Mouse (Mus musculus) CD4-positive helper T cell, adult 2 months (primary cell): Measurements from ENCODE around the gene Tiprl.

Experiments used
- DNase-seq: peaks from one replicate; pipeline ENCODE4 v3.0.0-alpha.2; 2012; ENCODE audit warnings: low read depth, missing footprints, low spot score

Gene Tiprl

DNA sequence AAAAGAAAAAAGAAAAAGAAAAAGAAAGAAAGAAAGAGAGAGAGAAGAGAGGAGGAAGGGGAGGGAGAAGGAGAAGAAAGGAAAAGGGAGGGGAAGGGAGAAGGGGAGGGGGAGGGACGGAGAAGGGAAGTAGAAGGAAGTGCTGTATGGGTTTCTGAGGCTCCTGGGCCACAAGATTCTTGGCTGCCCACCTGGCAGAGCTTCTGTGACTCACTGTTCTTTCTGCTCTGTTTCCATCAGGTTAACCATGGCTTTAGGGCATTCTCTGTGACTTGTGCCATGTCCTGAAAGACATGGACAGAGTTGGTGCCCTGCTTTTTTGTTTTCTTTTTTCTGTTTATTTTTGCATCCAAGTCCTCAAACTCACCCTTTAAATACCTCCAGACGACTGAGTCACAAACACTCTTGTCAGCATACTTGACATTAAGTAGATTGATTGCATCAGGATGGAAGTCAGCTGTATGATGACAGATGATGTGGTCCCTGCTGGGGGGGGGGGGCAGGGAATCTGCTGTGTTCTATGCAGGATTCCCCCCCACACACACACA lies 33.2 kb downstream of the Tiprl start:
- DNase-seq = no peak

DNA sequence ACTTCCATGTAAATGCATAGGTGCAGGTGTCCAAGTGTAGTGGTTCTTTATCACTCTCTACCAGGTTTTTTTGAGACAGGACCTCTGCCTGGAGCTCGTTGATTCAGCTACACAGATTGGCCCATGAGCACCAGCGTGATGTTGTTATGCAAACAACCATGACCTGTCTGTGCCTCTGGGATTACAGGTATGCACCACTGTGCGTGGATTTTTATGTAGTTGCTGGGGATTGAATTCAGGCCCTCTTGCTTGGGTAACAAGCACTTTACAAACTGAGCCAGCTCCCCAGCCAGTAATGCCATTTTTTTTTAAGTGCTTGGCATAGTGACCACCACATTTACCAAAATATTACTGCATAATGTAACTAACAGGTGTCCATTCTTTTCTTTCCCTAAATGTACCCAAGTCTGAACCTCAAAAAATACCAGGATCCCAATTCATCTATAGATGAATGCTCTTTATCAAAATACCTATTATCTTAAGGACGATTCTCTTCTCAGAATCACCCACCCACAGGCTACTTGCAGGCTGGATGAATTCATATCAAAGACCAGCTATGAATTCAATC lies 35.3 kb downstream of the Tiprl start:
- DNase-seq = no peak

DNA sequence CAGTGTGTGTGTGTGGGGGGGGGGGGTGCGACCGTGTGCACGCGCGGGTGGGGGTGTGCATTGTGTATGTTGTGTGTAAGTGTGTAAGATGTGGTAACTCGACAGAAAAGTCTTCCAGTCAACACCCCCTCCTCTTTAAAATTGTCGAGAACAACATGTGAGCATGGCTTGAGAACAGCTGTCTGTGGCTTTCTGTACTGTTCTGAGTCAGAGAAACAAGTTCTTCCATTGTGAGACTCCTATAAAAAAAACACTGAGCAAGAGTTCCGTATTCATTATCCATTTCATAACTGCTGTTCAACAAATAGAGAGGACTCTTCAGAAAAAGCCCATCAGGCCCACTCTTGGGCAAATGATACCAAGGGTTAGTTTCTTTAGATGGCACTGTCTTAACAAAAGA lies 36.0 kb downstream of the Tiprl start:
- peak; percentile 34 for DNase-seq

DNA sequence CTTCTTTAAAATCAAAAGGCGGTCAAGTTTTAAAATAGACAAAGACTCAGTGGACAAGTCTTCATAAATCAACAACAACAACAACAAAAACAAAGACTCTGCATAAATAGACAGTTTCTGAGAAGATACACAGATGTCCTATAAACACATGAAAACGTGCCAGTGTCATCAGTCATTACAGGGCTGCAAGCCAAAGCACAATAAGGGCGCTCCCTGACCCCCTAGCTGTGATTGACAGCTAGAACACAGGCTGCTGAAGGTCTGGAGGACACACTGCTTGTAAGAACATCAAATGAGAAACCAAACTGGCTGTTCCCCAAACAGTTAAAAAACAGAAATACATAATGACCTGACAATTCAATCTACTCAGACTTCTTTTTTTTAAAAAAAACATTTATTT lies 37.2 kb downstream of the Tiprl start:
- DNase-seq = no peak

DNA sequence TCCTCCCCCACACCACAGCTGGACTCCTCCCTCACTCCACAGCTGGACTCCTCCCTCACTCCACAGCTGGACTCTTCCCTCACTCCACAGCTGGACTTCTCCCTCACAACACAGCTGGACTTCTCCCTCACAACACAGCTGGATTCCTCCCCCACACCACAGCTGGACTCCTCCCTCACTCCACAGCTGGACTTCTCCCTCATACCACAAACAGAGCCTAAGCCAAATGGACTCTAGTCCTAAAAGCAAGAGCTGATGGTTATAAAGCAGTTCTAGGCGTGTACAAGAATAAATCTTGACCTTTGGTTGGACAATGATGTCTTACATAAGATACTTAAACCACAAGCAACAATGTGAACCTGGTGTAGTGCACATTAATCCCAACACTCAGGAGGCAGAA lies 37.8 kb downstream of the Tiprl start:
- DNase-seq = no peak

DNA sequence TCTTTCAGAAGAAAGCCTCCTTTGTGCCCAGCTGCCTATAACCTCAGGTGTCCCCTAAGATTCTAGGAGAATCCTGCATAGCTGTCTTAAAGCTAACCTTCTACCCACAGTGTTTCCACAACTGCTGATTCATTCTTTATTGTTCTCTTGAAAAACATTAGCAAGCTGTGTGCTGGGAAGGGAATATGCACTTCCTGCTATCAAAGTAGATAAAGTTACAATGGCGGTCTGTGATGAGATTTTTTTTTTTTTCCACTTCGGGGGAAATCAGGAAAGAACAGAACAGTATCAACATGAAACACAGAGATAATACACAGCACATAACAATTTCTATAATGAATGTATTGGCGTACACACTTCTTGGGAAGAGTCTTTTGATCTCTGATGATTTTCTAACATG lies 38.9 kb downstream of the Tiprl start:
- DNase-seq = no peak

DNA sequence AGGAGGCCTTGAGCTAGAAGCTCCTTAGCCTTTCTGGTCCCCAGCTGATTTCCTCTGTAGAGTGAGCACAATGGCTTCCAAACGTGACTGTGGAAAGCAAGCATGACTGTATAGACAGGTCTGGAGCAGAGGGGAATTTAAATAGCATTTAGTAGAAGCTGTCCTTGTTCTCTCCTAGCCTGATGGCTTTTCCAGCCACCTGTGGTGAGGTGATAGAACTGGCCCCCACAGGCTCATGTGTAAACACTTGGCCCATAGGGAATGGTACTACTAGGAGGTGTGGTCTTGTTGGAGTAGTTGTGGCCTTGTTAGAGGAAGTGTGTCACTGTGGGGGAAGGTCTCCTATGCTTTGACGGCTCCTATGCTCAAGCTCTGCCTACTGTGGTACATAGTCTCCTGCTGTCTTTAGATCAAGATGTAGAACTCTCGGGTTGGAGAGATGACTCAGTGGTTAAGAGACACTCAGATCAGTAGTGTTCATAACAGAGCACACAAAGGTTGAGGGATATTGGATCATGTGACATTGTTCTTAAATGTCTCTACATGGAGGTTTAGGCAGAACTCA lies 41.3 kb downstream of the Tiprl start:
- DNase-seq = peak; percentile 38

DNA sequence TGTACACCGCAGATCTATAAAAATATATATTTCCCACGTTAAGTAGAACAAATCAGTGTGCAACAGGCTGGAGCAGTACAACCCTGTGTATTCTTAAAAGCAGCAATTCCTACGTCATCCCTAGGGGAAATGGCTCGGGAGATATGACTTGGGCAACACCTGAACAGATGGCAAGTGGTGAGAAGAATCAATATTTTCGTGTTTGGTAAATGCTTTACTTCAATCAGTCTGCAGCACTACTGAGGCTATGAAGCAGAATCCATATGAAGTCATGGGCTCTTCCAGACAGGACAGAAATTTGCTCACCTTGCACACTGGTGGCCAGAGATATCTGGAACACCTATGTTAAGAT lies 42.2 kb downstream of the Tiprl start:
- DNase-seq = no peak

DNA sequence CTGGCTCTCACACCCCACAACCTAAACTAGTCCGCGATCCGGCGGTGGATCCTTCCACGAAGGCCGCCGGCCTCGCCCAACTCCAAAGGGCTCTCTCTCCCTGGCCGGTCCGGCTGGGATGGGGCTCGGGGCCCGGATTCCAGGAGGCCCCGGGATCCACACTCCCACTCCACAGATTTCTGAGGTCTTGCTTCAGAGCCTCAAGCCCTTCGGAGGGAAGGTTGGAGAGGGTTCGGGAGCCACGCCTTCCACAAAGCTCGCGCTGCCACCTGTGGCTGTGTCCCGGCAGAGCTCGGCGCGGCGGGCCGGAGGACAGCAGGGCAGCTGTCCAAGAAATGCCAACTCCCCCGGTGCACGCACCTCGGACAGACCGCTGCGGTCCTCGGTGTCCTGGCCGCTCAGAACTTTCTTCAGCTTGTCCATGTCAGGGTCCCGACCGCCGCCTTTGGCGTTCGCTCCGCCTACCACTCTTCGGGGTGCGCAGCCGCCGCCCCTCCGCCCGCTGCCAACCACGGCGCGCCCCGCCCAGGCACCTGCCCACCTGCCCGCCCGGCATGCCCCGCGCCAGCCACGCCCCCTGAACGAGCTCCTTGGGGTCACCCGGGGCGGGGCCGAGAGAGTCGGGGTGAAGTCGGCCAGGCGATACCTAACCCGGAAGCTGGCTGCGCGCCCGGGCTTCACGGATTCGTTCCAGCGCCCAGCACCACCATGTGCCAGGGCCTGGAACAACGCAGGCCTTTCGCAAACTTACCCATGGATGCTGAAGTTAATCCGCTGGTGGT lies 42.7 kb downstream of the Tiprl start, which contains the start of gene Sft2d2:
TSS of gene Sft2d2 (minus strand) at position 559 of the 782 bp plus-strand sequence.
- peak; percentile 97 for DNase-seq

DNA sequence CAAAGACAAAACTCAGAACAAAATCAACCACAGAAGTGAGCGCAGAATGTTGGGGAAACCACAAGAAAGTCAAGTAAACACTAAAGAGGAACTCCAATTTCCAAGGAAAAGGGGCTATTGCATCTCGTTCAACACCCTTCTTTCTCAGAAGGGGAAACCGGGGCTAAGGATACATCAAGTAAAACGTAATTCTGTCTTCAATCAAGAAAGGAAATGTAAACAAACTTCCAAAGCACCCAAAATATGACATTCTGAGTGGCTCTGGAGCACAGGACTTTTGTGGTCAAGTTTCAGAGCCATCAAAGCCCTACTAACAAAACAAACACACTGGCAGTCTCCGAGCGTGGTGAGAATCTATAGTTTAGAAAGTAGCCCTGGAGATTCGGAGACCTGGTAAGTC lies 43.4 kb downstream of the Tiprl start:
- DNase-seq = peak; percentile 56

DNA sequence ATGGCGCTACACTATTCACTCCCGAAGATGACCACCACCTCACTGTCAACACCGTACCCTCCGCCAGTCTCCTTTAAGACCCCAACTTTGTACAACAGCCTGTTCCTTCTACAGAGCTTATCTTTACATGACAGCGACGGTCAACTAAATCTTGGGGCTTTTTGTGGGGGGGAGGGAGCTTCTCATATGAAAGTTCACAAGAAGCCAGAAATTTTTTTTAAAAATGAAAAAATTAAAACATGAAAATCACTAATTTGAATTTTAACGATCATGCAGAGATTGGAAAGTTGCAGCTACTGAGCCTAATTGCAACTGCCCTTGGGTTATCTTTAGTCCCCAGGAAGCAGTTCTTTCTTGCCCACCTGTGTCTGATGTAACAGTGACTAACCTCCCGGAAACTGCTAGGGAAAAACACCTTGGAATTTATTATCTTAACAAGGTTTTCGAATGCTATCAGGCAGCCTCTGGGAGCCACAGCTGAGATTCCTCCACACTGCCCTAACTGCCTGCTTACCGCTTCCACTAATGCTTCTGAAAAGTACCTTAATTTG lies 44.0 kb downstream of the Tiprl start:
- peak; percentile 15 for DNase-seq

DNA sequence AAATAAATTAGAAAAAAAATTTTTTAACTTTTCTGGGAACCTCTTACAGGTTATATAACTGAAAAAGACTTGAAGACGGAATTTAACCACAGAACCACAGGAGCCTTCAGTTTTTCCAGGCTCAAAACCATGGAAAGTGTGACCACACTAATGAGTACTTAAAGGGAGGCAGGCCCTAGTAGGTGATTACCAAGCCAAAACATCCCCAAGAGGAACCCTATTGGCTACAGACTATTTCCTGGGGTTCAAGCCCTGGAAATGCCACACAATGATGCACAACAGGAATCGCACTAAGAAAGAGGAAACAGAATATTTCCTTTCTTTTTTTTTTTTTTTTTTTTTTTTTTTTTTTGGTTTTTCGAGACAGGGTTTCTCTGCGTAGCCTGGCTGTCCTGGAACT lies 44.7 kb downstream of the Tiprl start:
- DNase-seq = peak; percentile 44

DNA sequence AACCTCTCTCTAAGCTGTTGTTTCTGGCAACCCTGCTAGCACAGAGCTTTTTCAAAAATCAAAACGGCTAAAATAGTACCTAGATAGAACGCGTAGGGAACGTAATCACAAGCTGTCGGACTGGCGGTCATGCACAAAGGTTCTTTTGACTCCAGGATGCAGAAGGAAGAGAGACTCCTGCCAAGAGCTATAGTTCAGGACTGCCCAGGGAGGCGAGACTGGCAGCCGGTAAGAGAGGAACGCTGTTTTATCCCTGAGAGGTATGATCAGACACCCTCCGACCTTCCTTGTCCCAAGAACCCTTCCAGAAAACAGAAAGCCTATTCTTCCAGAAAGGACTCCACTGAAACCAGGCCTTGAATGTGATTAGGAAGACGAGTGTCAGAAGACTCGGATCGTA lies 45.2 kb downstream of the Tiprl start:
- DNase-seq = no peak

DNA sequence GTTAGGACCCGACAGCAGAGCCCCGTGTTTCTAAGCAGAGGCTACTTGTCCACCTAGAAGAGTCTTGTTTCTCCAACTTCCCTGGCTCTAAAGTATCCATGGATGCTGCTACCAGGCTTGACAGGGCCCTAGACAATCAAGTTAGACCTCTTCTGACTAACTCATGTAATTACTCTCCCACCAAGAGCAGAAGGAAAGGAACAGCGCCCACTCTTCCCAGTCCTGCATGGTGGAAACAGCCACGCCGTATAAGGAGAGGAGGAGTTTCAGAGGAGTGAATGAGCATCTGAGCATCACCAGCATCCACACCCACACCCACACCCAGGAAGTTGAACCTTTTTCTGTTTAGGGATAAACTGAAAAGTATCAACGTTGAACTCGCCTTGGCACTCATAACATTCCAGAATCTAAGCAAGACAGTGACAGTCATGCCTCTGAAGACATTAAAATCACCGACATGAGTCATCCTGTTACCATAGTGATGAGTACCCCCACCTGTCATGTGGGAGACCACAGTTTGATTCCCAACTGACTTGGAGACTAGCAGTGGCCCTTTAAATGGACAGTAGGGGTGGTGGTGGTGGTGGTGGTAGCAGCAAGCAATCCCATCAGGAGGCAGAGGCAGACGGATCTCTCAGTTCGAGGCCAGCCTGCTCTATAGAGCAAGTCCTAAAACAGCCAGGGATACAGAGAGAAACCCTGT lies 46.1 kb downstream of the Tiprl start:
- no peak for DNase-seq

DNA sequence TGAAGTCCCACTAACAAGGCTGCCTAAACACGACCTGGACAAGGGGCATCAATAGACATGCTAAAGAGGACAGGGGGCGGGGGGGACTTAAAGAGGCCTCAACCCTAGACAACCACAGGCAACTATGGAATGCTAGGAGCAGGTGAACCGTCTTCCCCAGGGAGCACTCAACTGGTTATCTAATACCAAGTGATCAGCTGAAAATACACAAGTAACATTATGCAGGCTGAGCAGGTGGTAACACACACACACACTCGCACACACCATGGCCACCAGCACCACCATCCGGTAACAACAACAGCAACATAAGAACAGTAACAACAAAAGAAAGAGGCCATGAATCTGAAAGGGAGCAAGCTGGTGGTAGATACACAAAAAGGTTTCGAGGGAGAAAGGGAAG lies 46.7 kb downstream of the Tiprl start:
- DNase-seq = no peak

DNA sequence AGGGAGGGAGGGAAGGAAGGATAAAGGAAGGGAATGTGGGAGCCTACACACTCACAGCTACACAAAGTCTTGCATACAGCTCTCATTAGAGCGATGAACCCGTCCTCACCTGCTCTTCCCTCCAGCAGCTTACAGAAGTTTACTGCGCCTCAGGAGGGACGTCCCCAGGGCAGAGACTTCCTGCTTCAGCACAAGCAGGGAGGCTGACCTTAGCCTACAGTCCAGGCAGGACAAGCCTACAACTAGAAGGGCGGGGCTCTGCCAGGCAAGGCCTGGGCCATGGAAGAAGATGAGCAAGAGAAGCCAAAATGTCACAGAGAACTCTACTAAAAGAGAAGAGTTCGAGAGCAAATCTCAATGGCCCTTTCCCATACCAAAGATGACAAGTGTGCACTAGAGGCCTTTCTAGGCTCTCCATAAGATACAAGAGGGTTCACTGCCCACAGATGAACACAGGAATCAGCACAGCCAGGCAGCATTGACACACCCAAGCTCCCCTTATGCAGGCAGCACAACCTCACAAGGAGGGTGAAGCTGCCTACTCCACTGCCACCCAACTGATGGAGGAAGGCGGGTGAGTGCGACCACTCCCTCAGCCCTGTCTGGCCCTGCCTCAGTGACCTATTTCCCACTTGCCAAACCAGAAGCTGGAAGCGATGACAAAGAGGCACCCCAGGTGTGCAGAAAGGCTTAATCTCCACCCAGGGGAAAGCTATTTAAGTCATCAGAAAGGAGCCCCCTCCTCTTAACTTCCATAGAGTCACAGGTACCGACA lies 47.8 kb downstream of the Tiprl start:
- peak; percentile 16 for DNase-seq

DNA sequence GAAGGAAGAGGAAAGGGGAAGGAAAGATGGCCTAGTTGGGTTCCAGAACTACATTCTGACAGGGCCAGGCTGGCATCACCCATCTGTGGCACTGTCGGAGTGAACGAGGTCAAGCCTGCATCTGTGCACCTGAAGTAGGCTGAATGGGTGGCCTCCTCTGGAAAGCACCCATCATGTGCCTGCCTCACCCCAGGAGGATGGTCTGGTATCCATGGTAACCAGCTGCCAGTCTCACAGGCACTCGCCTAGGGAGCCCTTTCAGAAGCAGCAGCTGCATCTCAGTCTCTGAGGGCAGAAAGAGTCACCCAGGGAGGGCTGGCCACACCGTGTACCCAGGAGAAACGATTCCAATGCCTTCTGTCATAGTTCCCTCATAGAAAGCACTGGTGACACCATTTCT lies 49.4 kb downstream of the Tiprl start:
- no peak for DNase-seq

DNA sequence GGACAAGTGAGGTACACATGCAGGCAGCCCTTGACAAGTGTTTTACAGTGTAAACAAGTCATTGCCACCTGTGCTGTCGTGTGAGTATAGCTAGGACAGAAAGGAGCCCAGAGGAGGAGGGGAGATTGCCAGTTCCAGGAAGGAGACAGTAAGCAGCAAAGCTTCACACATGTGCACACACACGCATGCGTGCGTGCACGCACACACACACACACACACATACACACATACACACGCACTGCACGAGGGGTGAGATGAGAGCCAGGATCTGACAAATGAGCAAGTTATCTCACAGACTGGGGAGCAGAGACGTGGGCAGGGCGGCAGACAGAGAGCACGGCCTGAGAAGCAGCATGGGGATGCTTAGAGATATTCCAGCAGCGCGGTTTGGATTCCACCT lies 50.3 kb downstream of the Tiprl start:
- DNase-seq = no peak

DNA sequence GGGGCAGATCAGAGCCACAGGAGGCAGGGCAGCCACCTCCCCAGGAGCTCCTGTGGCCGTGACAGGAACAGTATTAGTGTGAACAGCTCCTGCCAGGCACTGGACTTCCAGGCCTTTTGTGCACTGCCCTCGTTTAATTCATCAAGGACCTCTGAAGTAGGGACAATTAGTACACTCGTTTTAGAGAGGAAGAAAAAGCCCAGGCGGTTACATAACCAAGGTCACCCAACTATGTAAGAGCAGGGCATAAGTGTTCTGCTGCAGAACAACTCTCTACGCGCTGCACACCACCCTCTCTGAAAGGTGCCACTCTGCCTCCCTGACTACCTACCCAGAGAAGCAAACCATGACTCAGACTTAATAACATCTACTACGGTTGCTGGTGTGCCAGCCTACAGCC lies 51.7 kb downstream of the Tiprl start:
- DNase-seq = no peak

DNA sequence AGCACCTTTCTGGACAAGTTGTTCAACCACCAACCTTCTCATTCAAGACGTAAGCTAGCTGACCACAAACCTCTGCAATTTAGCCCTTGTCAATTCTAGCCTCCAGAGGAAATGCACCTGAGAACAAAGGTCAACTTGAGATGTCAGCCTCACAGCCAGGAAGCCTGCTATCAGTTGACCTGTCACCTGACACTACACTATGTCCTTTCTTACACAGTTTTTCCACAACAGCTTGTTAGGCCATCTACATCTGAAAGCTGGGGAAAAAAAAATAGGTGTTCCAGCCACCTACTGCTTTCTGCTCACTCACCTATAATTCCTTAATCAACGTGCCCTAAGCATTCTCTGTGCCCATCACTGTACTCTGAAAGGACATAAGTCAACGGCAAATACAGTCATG lies 52.6 kb downstream of the Tiprl start:
- no peak for DNase-seq

DNA sequence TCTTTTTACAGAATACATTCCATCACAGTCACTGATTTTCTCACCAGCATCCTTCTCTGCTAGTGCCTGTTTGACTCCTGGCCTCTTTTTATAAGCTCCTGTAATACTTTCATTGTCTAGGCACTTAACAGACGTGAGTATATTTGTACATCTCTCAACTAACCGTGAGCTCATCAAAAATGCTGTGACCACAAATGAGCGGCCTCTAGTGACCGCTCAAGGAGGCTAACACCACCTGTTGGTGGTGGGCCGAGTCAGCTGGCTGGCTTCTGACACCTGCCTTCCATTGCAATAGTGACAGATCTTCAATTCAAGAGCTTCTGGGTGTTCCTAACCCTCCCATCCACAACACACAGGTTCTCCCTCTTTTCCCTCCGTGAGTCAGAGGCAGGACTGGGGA lies 53.4 kb downstream of the Tiprl start:
- no peak for DNase-seq
